Mouse (Mus musculus): ENCODE results near the gene Crtc1.

Crtc1 gene

GRCm38 (mm10) chr8:70467907-70468306 is 28.5 kb upstream of the Crtc1 start:
- TF ChIP-seq GATA4 (IDR thresholded peaks at IDR 0.05; ENCODE audit: insufficient replicate concordance, low read length), result no peak

- no peak for TF ChIP-seq GATA4 (IDR thresholded peaks at IDR 0.05; ENCODE audit: insufficient replicate concordance, low read length)
Observed at GRCm38 (mm10) chr8:70467229-70467725, 27.9 kb upstream of the Crtc1 start.

- no peak for TF ChIP-seq GATA4 (IDR thresholded peaks at IDR 0.05; ENCODE audit: insufficient replicate concordance, low read length)
Observed at GRCm38 (mm10) chr8:70466771-70467170, 27.4 kb upstream of the Crtc1 start.

GRCm38 (mm10) chr8:70466305-70466704 is 26.9 kb upstream of the Crtc1 start:
- no peak for TF ChIP-seq GATA4 (IDR thresholded peaks at IDR 0.05; ENCODE audit: insufficient replicate concordance, low read length)

GRCm38 (mm10) chr8:70465701-70466100 is 26.3 kb upstream of the Crtc1 start:
- no peak for TF ChIP-seq GATA4 (IDR thresholded peaks at IDR 0.05; ENCODE audit: insufficient replicate concordance, low read length)

- TF ChIP-seq GATA4 (IDR thresholded peaks at IDR 0.05; ENCODE audit: insufficient replicate concordance, low read length), result no peak
Observed at GRCm38 (mm10) chr8:70464162-70464561, 24.8 kb upstream of the Crtc1 start.

GRCm38 (mm10) chr8:70463306-70463705 is 23.9 kb upstream of the Crtc1 start:
- TF ChIP-seq GATA4 (IDR thresholded peaks at IDR 0.05; ENCODE audit: insufficient replicate concordance, low read length), result no peak

GRCm38 (mm10) chr8:70462516-70462813 is 23.1 kb upstream of the Crtc1 start:
- TF ChIP-seq GATA4 (IDR thresholded peaks at IDR 0.05; ENCODE audit: insufficient replicate concordance, low read length), result no peak

GRCm38 (mm10) chr8:70461765-70462515 is 22.6 kb upstream of the Crtc1 start:
- TF ChIP-seq GATA4 (IDR thresholded peaks at IDR 0.05; ENCODE audit: insufficient replicate concordance, low read length), result no peak

GRCm38 (mm10) chr8:70460606-70461005 is 21.2 kb upstream of the Crtc1 start:
- no peak for TF ChIP-seq GATA4 (IDR thresholded peaks at IDR 0.05; ENCODE audit: insufficient replicate concordance, low read length)

- TF ChIP-seq GATA4 (IDR thresholded peaks at IDR 0.05; ENCODE audit: insufficient replicate concordance, low read length), result no peak
Observed at GRCm38 (mm10) chr8:70460199-70460598, 20.8 kb upstream of the Crtc1 start.

- no peak for TF ChIP-seq GATA4 (IDR thresholded peaks at IDR 0.05; ENCODE audit: insufficient replicate concordance, low read length)
Observed at GRCm38 (mm10) chr8:70459636-70460035, 20.3 kb upstream of the Crtc1 start.

GRCm38 (mm10) chr8:70458462-70458861 is 19.1 kb upstream of the Crtc1 start:
- no peak for TF ChIP-seq GATA4 (IDR thresholded peaks at IDR 0.05; ENCODE audit: insufficient replicate concordance, low read length)

- TF ChIP-seq GATA4 (IDR thresholded peaks at IDR 0.05; ENCODE audit: insufficient replicate concordance, low read length), result no peak
Observed at GRCm38 (mm10) chr8:70457882-70458281, 18.5 kb upstream of the Crtc1 start.

GRCm38 (mm10) chr8:70456996-70457395 is 17.6 kb upstream of the Crtc1 start:
- TF ChIP-seq GATA4 (IDR thresholded peaks at IDR 0.05; ENCODE audit: insufficient replicate concordance, low read length), result no peak

GRCm38 (mm10) chr8:70453852-70454251 is 14.5 kb upstream of the Crtc1 start:
- no peak for TF ChIP-seq GATA4 (IDR thresholded peaks at IDR 0.05; ENCODE audit: insufficient replicate concordance, low read length)

Data from liver, adult (tissue).